ENCODE assay signal across 8 mouse cellular contexts in the genomic region with DNA sequence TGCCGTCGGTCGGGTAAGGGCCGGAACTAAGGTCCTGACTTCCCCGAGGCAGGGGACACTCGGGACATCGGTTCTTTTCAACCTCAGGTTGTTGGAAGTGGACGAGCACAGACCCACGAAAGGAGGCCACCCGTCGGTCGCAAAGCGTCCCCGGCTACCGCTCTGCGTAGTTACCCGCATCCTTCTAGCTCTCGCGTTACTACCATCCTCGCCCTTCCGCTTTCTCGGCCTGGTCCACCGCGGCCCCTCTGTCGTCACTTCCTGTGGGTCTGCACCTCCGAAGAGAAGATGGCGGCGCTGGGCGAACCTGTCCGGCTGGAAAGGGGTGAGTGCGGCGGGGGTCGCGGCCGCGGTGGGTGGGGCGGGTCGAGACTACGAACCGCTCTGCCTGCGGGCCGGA. TPM values are rescaled to one million over a fixed set of nuclear protein-coding genes. Genes with fewer than 3 reads are reported as not detected.
A peak's percentile ranks its signal among the peaks of the same experiment; 100 is the strongest.
DNase-seq lines count a peak whose midpoint lies in the region; ATAC-seq and TF ChIP-seq lines count a peak whose summit lies in the region.

Gene Lin7c (plus strand): TSS at position 257 of the 400 bp plus-strand sequence.

- TF ChIP-seq EP300 in ES-Bruce4 (IDR thresholded peaks at IDR 0.05; ENCODE audit: insufficient read depth, low read depth, low read length), result no peak
- TF ChIP-seq EP300 in heart, postnatal 0 days (IDR thresholded peaks at IDR 0.05; ENCODE audit: low read depth), result no peak

- DNase-seq in c-Kit-positive CD71-positive TER-119-positive erythroid progenitor cells, embryonic 14.5 days (ENCODE audit: low spot score), result peak; percentile 87
- peak; percentile 97 for DNase-seq in heart, postnatal 0 days (ENCODE audit: low spot score)
- DNase-seq in kidney, postnatal 36 days, result peak; percentile 97
- DNase-seq in neural tube, embryonic 11.5 days (ENCODE audit: low spot score), result peak; percentile 93

- no peak for TF ChIP-seq CTCF in ES-Bruce4 (IDR thresholded peaks at IDR 0.05; ENCODE audit: low read depth, low read length)
- no peak for TF ChIP-seq CTCF in heart, postnatal 0 days (IDR thresholded peaks at IDR 0.05; ENCODE audit: low read depth)

- peaks cover 11% of the 10 kb centered on the region for H3K36me3 ChIP-seq in ES-Bruce4 (ENCODE audit: control insufficient read depth, insufficient read depth, low read length, poor library complexity, severe bottlenecking)
- peaks cover 15% of the 10 kb centered on the region for H3K36me3 ChIP-seq in forebrain, embryonic 12.5 days (replicated peaks)
- peaks cover 15% of the 10 kb centered on the region for H3K36me3 ChIP-seq in heart, postnatal 0 days (replicated peaks; ENCODE audit: control insufficient read depth, insufficient read depth, low read length)
- peaks cover 15% of the 10 kb centered on the region for H3K36me3 ChIP-seq in liver, embryonic 15.5 days (replicated peaks)
- H3K36me3 ChIP-seq in neural tube, embryonic 11.5 days (ENCODE audit: control insufficient read depth, insufficient read depth, low read length), result peaks cover 4% of the 10 kb centered on the region; the same call in 1 of the 2 replicates
- peaks cover 6% of the 10 kb centered on the region; the same call in 1 of the 2 replicates for H3K36me3 ChIP-seq in stomach, embryonic 16.5 days (ENCODE audit: control insufficient read depth, insufficient read depth, low read length)

- under 1% methylated on average over 41 of the region's 42 CpGs for WGBS in forebrain, embryonic 12.5 days
- WGBS in heart, postnatal 0 days, result under 1% methylated on average over 42 of the region's 42 CpGs
- under 1% methylated on average over 42 of the region's 42 CpGs for WGBS in liver, embryonic 15.5 days (ENCODE audit: insufficient replicate concordance)
- WGBS in neural tube, embryonic 11.5 days, result under 1% methylated on average over 40 of the region's 42 CpGs
- WGBS in stomach, embryonic 16.5 days, result under 1% methylated on average over 35 of the region's 42 CpGs

- H3K27me3 ChIP-seq in ES-Bruce4 (ENCODE audit: control insufficient read depth, insufficient read depth, low read length, poor library complexity, severe bottlenecking), result no peaks in the 10 kb centered on the region
- no peaks in the 10 kb centered on the region for H3K27me3 ChIP-seq in forebrain, embryonic 12.5 days
- H3K27me3 ChIP-seq in heart, postnatal 0 days (ENCODE audit: control insufficient read depth, insufficient read depth, low read length), result no peaks in the 10 kb centered on the region
- no peaks in the 10 kb centered on the region for H3K27me3 ChIP-seq in liver, embryonic 15.5 days
- no peaks in the 10 kb centered on the region for H3K27me3 ChIP-seq in neural tube, embryonic 11.5 days (ENCODE audit: control insufficient read depth, insufficient read depth, low read length)
- no peaks in the 10 kb centered on the region for H3K27me3 ChIP-seq in stomach, embryonic 16.5 days (ENCODE audit: control insufficient read depth, insufficient read depth, low read length)

- ATAC-seq in forebrain, embryonic 12.5 days (ENCODE audit: low FRiP score), result peak; percentile 100
- ATAC-seq in heart, postnatal 0 days (ENCODE audit: insufficient read depth, low read depth), result peak; percentile 100
- peak; percentile 99 for ATAC-seq in liver, embryonic 15.5 days (ENCODE audit: insufficient read depth)
- ATAC-seq in neural tube, embryonic 11.5 days (ENCODE audit: insufficient read depth, low FRiP score, low TSS enrichment), result peak; percentile 100
- peak; percentile 99 for ATAC-seq in stomach, embryonic 16.5 days (ENCODE audit: insufficient read depth, low FRiP score)

- H3K27ac ChIP-seq in ES-Bruce4 (ENCODE audit: insufficient read depth, low read length), result no peak within 1 kb of the TSS
- peak within 1 kb of the TSS; percentile 88 for H3K27ac ChIP-seq in forebrain, embryonic 12.5 days
- peak within 1 kb of the TSS; percentile 94 for H3K27ac ChIP-seq in heart, postnatal 0 days (ENCODE audit: low read depth)
- peak within 1 kb of the TSS; percentile 71 for H3K27ac ChIP-seq in liver, embryonic 15.5 days (replicated peaks)
- peak within 1 kb of the TSS; percentile 89 for H3K27ac ChIP-seq in neural tube, embryonic 11.5 days (ENCODE audit: low read depth, low read length)
- peak within 1 kb of the TSS; percentile 87 for H3K27ac ChIP-seq in stomach, embryonic 16.5 days (ENCODE audit: low read length)

- peak; percentile 74 for TF ChIP-seq POLR2A in ES-Bruce4 (IDR thresholded peaks at IDR 0.05; ENCODE audit: insufficient read depth, low read length)

- H3K4me2 ChIP-seq in forebrain, embryonic 12.5 days, result peak within 1 kb of the TSS; percentile 74
- peak within 1 kb of the TSS; percentile 76 for H3K4me2 ChIP-seq in heart, postnatal 0 days (ENCODE audit: low read depth, low read length)
- H3K4me2 ChIP-seq in liver, embryonic 15.5 days, result peak within 1 kb of the TSS; percentile 70
- H3K4me2 ChIP-seq in neural tube, embryonic 11.5 days (ENCODE audit: low read depth), result peak within 1 kb of the TSS; percentile 65
- peak within 1 kb of the TSS; percentile 90 for H3K4me2 ChIP-seq in stomach, embryonic 16.5 days (ENCODE audit: low read depth, low read length)

- H3K9ac ChIP-seq in ES-Bruce4 (ENCODE audit: low read depth, poor library complexity, severe bottlenecking), result peak within 1 kb of the TSS; percentile 92
- H3K9ac ChIP-seq in forebrain, embryonic 12.5 days, result peak within 1 kb of the TSS; percentile 91
- H3K9ac ChIP-seq in heart, postnatal 0 days (replicated peaks; ENCODE audit: low read depth, low read length), result peak within 1 kb of the TSS; percentile 93
- peak within 1 kb of the TSS; percentile 73 for H3K9ac ChIP-seq in liver, embryonic 15.5 days
- peak within 1 kb of the TSS; percentile 97 for H3K9ac ChIP-seq in neural tube, embryonic 11.5 days (ENCODE audit: low read length)
- peak within 1 kb of the TSS; percentile 98 for H3K9ac ChIP-seq in stomach, embryonic 16.5 days (ENCODE audit: low read length)

- no peaks in the 10 kb centered on the region for H3K9me3 ChIP-seq in ES-Bruce4 (replicated peaks; ENCODE audit: control insufficient read depth, insufficient read depth, low read length, poor library complexity, severe bottlenecking)
- no peaks in the 10 kb centered on the region for H3K9me3 ChIP-seq in forebrain, embryonic 12.5 days
- no peaks in the 10 kb centered on the region for H3K9me3 ChIP-seq in heart, postnatal 0 days (replicated peaks; ENCODE audit: control insufficient read depth, low read length)
- no peaks in the 10 kb centered on the region for H3K9me3 ChIP-seq in liver, embryonic 15.5 days (replicated peaks)
- H3K9me3 ChIP-seq in neural tube, embryonic 11.5 days (ENCODE audit: control insufficient read depth, low read length), result no peaks in the 10 kb centered on the region
- no peaks in the 10 kb centered on the region for H3K9me3 ChIP-seq in stomach, embryonic 16.5 days (replicated peaks; ENCODE audit: control insufficient read depth, low read length)

- peak within 1 kb of the TSS; percentile 86 for H3K4me3 ChIP-seq in ES-Bruce4 (ENCODE audit: low read depth, low read length)
- peak within 1 kb of the TSS; percentile 91 for H3K4me3 ChIP-seq in forebrain, embryonic 12.5 days (replicated peaks)
- H3K4me3 ChIP-seq in heart, postnatal 0 days (ENCODE audit: low read depth, low read length), result peak within 1 kb of the TSS; percentile 98
- H3K4me3 ChIP-seq in liver, embryonic 15.5 days (replicated peaks), result peak within 1 kb of the TSS; percentile 72
- H3K4me3 ChIP-seq in neural tube, embryonic 11.5 days (ENCODE audit: low read depth, low read length), result peak within 1 kb of the TSS; percentile 91
- peak within 1 kb of the TSS; percentile 99 for H3K4me3 ChIP-seq in stomach, embryonic 16.5 days (replicated peaks; ENCODE audit: low read length)

- H3K4me1 ChIP-seq in ES-Bruce4 (ENCODE audit: control insufficient read depth, insufficient read depth, low read length), result peaks cover 1% of the 10 kb centered on the region
- peaks cover 14% of the 10 kb centered on the region for H3K4me1 ChIP-seq in forebrain, embryonic 12.5 days
- H3K4me1 ChIP-seq in heart, postnatal 0 days (ENCODE audit: control insufficient read depth, insufficient read depth), result peaks cover 10% of the 10 kb centered on the region
- peaks cover 22% of the 10 kb centered on the region for H3K4me1 ChIP-seq in liver, embryonic 15.5 days (replicated peaks)
- peaks cover 8% of the 10 kb centered on the region; the same call in 1 of the 2 replicates for H3K4me1 ChIP-seq in neural tube, embryonic 11.5 days (ENCODE audit: control insufficient read depth, insufficient read depth, low read length)
- H3K4me1 ChIP-seq in stomach, embryonic 16.5 days (ENCODE audit: control insufficient read depth, insufficient read depth, low read length), result peaks cover 10% of the 10 kb centered on the region

RNA-seq across cellular contexts. Expression of gene Lin7c, which starts in this region (rescaled TPM):
- polyA plus RNA-seq in ES-Bruce4 (2011; ENCODE audit: insufficient read depth, insufficient read length, low read depth, missing spikeins), result 131 and 139 TPM in 2 replicates
- 152 and 163 TPM in 2 replicates for polyA plus RNA-seq in forebrain, embryonic 12.5 days (2016; fragmentation: Nextera tagmentation; extraction: Ambion mirVana)
- total RNA-seq in heart, postnatal 0 days (2014; rRNA removed; ENCODE audit: low replicate concordance), result 28.1 and 32.3 TPM in 2 replicates
- polyA plus RNA-seq in heart, postnatal 0 days (2015; fragmentation: Nextera tagmentation; extraction: Ambion mirVana), result 27.8 and 28.2 TPM in 2 replicates
- 17.3 and 18.1 TPM in 2 replicates for polyA plus RNA-seq in liver, embryonic 15.5 days (2015; fragmentation: Nextera tagmentation; extraction: Ambion mirVana)
- polyA plus RNA-seq in neural tube, embryonic 11.5 days (2014; fragmentation: Nextera tagmentation; extraction: Ambion mirVana), result 136 and 146 TPM in 2 replicates
- 73.3 and 75.3 TPM in 2 replicates for polyA plus RNA-seq in stomach, embryonic 16.5 days (2015; fragmentation: Nextera tagmentation; extraction: Ambion mirVana)
